Mouse (Mus musculus) hindbrain, postnatal 0 days (tissue): Measurements from ENCODE around the gene Nfia. TPM values are rescaled to one million over a fixed set of nuclear protein-coding genes. Genes with fewer than 3 reads are reported as not detected.

Source experiments
- ATAC-seq: fragments of 200-750 bp; cut with Nextera tagmentation; 2 replicates; pipeline ENCODE4 v1.8.0; 2017; ENCODE audit warnings: mild to moderate bottlenecking, moderate TSS enrichment, moderate library complexity
- DNase-seq: peaks from one replicate; pipeline ENCODE4 v3.0.0-alpha.2; 2015; ENCODE audit warnings: low spot score
- H3K27ac ChIP-seq: fragments of 300-500 bp; sonication (generic); 2 replicates; pipeline ENCODE4 v1.5.1; 2014; ENCODE audit warnings: mild to moderate bottlenecking
- H3K27me3 ChIP-seq: fragments of 300-500 bp; sonication (generic); 2 replicates; pipeline ENCODE4 v1.6.1; 2014; ENCODE audit warnings: low read length, mixed read lengths; ENCODE audit not compliant: insufficient read depth
- H3K36me3 ChIP-seq: fragments of 300-500 bp; sonication (generic); 2 replicates; pipeline ENCODE4 v1.6.1; 2014; ENCODE audit warnings: low read length, mixed read lengths; ENCODE audit not compliant: insufficient read depth
- H3K4me1 ChIP-seq: fragments of 300-500 bp; sonication (generic); 2 replicates; pipeline ENCODE4 v1.6.1; 2014; ENCODE audit warnings: antibody characterized with exemption, low read length, mixed read lengths; ENCODE audit not compliant: insufficient read depth
- H3K4me2 ChIP-seq: fragments of 300-500 bp; sonication (generic); 2 replicates; pipeline ENCODE4 v1.6.1; 2014; ENCODE audit warnings: low read depth, mild to moderate bottlenecking, low read length, moderate library complexity, mixed read lengths
- H3K4me3 ChIP-seq: fragments of 300-500 bp; sonication (generic); 2 replicates; pipeline ENCODE4 v1.5.1; 2014; ENCODE audit warnings: low read length
- H3K9ac ChIP-seq: fragments of 300-500 bp; sonication (generic); replicated peaks from 2 replicates; pipeline ENCODE4 v1.6.1; 2014; ENCODE audit warnings: mild to moderate bottlenecking, low read length, moderate library complexity, mixed read lengths
- H3K9me3 ChIP-seq: fragments of 300-500 bp; sonication (generic); 2 replicates; pipeline ENCODE4 v1.6.1; 2016; ENCODE audit warnings: low read length, mixed read lengths
- CTCF ChIP-seq: IDR thresholded peaks from 2 replicates; pipeline ENCODE4 v1.5.1; 2016; ENCODE audit warnings: antibody characterized with exemption, control low read depth, low read depth
- WGBS: fragments of 180-500 bp; shearing (Covaris S2); extraction: QIAGEN DNeasy Blood & Tissue Kit; methylation state at CpG from one replicate; pipeline ENCODE4 v1.1.7; 2014; 5-methylcytosine and 5-hydroxymethylcytosine counted together
- polyA plus RNA-seq: library from polyadenylated mRNA; unstranded; fragments of >200 nt; fragmentation: Nextera tagmentation; extraction: Ambion mirVana; gene quantifications from 2 replicates; pipeline ENCODE4 v1.2.1, GENCODE M21; 2015
- total RNA-seq: library from RNA; depleted of rRNA; stranded (reverse); fragments of >200 nt; gene quantifications from 2 replicates; pipeline ENCODE4 v1.2.3, GENCODE M21; 2014

Gene Nfia
- total and polyA plus RNA-seq, 2 experiments from 2014 or later = 71.0 to 97.2 TPM

GRCm38 (mm10) chr4:97839406-97840101, 67.0 kb downstream of the Nfia start:
- Histone ChIP-seq H3K9ac (no peak overlapping the region), H3K9me3 (no peaks in the 10 kb centered on the region), H3K4me1 (peaks cover 24% of the 10 kb centered on the region), H3K36me3 (no peaks in the 10 kb centered on the region), H3K27me3 (no peaks in the 10 kb centered on the region), H3K4me2 (peak overlapping the region; percentile 14; the same call in 1 of the 2 replicates), H3K27ac (peak overlapping the region; percentile 32), H3K4me3 (no peak overlapping the region)
- peak; percentile 77 for ATAC-seq
- no peak for TF ChIP-seq CTCF
- DNase-seq = peak; percentile 42
- 25% methylated on average over 7 of the region's 7 CpGs for WGBS

DNA sequence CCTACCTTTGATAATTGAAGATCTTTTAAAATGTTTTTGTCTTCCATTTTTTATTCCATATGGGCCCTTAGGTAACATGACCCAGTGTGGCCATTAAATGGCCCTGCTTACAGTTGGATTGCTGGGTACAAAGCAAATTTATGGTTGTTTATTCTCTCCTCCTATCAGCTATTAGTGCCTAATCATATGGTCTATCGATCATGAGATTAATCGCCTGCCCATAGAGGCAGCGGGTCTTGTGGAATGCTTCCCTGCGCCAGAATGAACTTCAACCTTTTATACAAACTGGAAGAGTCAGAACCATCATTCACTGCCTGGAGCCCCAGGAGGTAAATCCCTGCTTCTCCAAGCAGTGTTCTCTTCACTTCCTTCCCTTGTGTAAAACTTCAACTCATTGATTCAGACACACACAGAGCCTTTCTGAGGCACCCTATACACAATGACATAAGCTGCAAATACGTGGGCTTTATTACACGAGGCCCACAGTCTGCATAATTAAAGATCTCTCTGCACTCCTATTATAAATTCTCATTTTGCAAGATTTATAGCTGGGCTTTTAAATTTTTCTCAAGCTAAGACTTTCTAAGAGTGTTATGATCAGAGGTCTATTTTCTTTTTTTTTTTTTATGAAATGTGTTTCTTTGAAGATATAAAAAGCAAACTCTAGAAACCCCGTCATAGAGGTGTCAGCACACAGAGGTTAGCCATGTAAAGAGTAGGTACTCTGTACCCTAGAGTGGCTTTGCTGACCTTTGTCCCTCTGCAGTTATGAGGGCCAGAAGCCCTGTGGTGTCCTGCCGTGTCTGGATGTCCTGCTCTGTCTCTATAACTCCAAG, 67.9 kb downstream of the Nfia start:
- H3K4me3 ChIP-seq = no peak overlapping the region
- H3K36me3 ChIP-seq = no peaks in the 10 kb centered on the region
- H3K9ac ChIP-seq = no peak overlapping the region
- 27% methylated on average over 8 of the region's 8 CpGs for whole genome bisulfite sequencing
- H3K4me2 ChIP-seq = no peak overlapping the region
- no peaks in the 10 kb centered on the region for H3K27me3 ChIP-seq
- peak overlapping the region; percentile 32; the same call in 1 of the 2 replicates for H3K27ac ChIP-seq
- ATAC-seq (no peak), DNase-seq (no peak)
- no peak for TF ChIP-seq CTCF
- H3K4me1 ChIP-seq = peaks cover 24% of the 10 kb centered on the region
- no peaks in the 10 kb centered on the region for H3K9me3 ChIP-seq

DNA sequence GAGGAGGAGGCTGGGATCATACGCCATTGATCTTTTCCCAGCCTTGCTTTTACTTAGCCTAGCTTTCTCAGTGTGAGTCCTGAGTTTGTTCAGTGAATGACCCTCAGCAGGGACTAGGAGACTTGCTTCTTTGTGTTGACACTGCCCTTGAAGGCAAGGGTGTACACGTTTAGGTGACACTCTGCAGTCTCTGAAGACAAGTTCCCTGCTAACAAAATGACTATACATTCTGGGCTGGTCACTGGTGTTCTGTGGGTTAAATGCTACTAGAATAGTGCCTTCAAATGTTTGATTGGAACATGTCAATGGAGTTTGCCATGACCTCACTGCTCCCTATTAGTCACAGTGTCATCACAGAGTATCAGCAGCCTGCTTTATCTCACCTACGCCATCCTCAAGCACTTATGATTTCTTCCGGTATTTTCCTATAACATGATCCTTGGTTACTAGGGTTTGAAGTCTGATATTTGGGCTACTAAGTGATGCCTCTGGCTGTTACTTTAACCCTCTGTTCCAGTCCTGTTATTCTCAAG, 68.6 kb downstream of the Nfia start:
- no peaks in the 10 kb centered on the region for H3K27me3 ChIP-seq
- H3K9me3 ChIP-seq = no peaks in the 10 kb centered on the region
- ATAC-seq = no peak
- WGBS = 52% methylated on average over 4 of the region's 4 CpGs
- peaks cover 24% of the 10 kb centered on the region for H3K4me1 ChIP-seq
- no peak overlapping the region for H3K4me2 ChIP-seq
- no peak overlapping the region for H3K9ac ChIP-seq
- no peak overlapping the region for H3K27ac ChIP-seq
- H3K4me3 ChIP-seq = no peak overlapping the region
- no peaks in the 10 kb centered on the region for H3K36me3 ChIP-seq
- TF ChIP-seq CTCF = no peak
- no peak for DNase-seq

- H3K9me3 ChIP-seq = no peaks in the 10 kb centered on the region
- DNase-seq (no peak), ATAC-seq (no peak)
- no peak overlapping the region for H3K9ac ChIP-seq
- H3K27me3 ChIP-seq = no peaks in the 10 kb centered on the region
- H3K4me1 ChIP-seq = peaks cover 24% of the 10 kb centered on the region
- H3K36me3 ChIP-seq = no peaks in the 10 kb centered on the region
- H3K27ac ChIP-seq = no peak overlapping the region
- no peak for TF ChIP-seq CTCF
- no peak overlapping the region for H3K4me3 ChIP-seq
- H3K4me2 ChIP-seq = no peak overlapping the region
- WGBS = 74% methylated on average over 5 of the region's 5 CpGs
Measured at GRCm38 (mm10) chr4:97841745-97842144, 69.2 kb downstream of the Nfia start.

GRCm38 (mm10) chr4:97843981-97844690, 71.6 kb downstream of the Nfia start:
- Histone ChIP-seq H3K4me1 (peaks cover 15% of the 10 kb centered on the region), H3K9ac (no peak overlapping the region), H3K9me3 (no peaks in the 10 kb centered on the region), H3K27me3 (no peaks in the 10 kb centered on the region), H3K36me3 (no peaks in the 10 kb centered on the region), H3K27ac (no peak overlapping the region; the same call in 1 of the 2 replicates), H3K4me3 (no peak overlapping the region), H3K4me2 (no peak overlapping the region; the same call in 1 of the 2 replicates)
- no peak for DNase-seq
- ATAC-seq = no peak
- TF ChIP-seq CTCF = no peak
- WGBS = 41% methylated on average over 15 of the region's 15 CpGs

DNA sequence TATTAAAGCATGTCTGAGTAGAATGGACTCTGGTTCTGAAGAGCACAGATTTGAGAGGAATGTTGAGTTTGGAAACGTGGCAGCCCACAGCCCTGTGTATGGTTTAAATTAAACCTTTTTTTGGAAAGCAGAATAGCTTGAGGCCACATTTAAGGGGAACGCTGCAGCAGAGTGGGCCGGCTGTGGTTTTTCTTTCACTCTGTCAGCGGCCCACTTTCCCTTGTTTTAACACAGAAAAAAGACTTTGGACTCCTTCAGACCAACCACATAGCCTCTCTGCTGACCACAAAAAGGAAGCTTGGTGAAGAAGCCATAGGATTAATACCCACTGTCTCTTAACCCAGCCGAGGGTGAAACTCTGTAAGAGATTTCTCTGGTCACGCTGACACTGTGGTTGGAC, 72.4 kb downstream of the Nfia start:
- peak overlapping the region; percentile 5 for H3K4me2 ChIP-seq
- H3K9me3 ChIP-seq = no peaks in the 10 kb centered on the region
- ATAC-seq = no peak
- H3K4me3 ChIP-seq = no peak overlapping the region
- WGBS = 34% methylated on average over 6 of the region's 6 CpGs
- H3K27me3 ChIP-seq = no peaks in the 10 kb centered on the region
- H3K36me3 ChIP-seq = no peaks in the 10 kb centered on the region
- H3K9ac ChIP-seq = no peak overlapping the region
- DNase-seq = no peak
- peaks cover 11% of the 10 kb centered on the region for H3K4me1 ChIP-seq
- H3K27ac ChIP-seq = peak overlapping the region; percentile 2; the same call in 1 of the 2 replicates
- TF ChIP-seq CTCF = no peak
